Mouse (Mus musculus): ENCODE results near the gene Hacd1. TPM values are rescaled to one million over a fixed set of nuclear protein-coding genes. Genes with fewer than 3 reads are reported as not detected.
A peak's percentile ranks its signal among the peaks of the same experiment; 100 is the strongest.

Hacd1 gene
- polyA plus RNA-seq, 1 experiment from 2014 or later, result 111 TPM

- Histone ChIP-seq H3K4me2 (ENCODE audit: low read depth, low read length) (no peak overlapping the region), H3K9me3 (ENCODE audit: control insufficient read depth, low read length) (no peaks in the 10 kb centered on the region), H3K27ac (replicated peaks; ENCODE audit: low read depth, low read length) (no peak overlapping the region), H3K4me1 (ENCODE audit: control insufficient read depth, insufficient read depth, low read length) (no peaks in the 10 kb centered on the region), H3K4me3 (ENCODE audit: low read depth, low read length) (no peak overlapping the region), H3K36me3 (ENCODE audit: control insufficient read depth, insufficient read depth, low read length) (no peaks in the 10 kb centered on the region), H3K9ac (ENCODE audit: low read depth, low read length) (no peak overlapping the region), H3K27me3 (replicated peaks; ENCODE audit: control insufficient read depth, insufficient read depth, low read length) (no peaks in the 10 kb centered on the region)
- no peak for ATAC-seq (ENCODE audit: low read depth)
- no peak for DNase-seq (ENCODE audit: low spot score)
- 37% methylated on average over 9 of the region's 9 CpGs for WGBS
Measured at GRCm38 (mm10) chr2:14043577-14044170, 12.3 kb downstream of the Hacd1 start.

GRCm38 (mm10) chr2:14043011-14043410, 12.9 kb downstream of the Hacd1 start:
- H3K27ac ChIP-seq (replicated peaks; ENCODE audit: low read depth, low read length), result no peak overlapping the region
- H3K4me2 ChIP-seq (ENCODE audit: low read depth, low read length), result no peak overlapping the region
- no peak overlapping the region for H3K9ac ChIP-seq (ENCODE audit: low read depth, low read length)
- no peak for DNase-seq (ENCODE audit: low spot score)
- WGBS, result 85% methylated on average over 3 of the region's 3 CpGs
- H3K4me1 ChIP-seq (ENCODE audit: control insufficient read depth, insufficient read depth, low read length), result no peaks in the 10 kb centered on the region
- no peaks in the 10 kb centered on the region for H3K27me3 ChIP-seq (replicated peaks; ENCODE audit: control insufficient read depth, insufficient read depth, low read length)
- H3K4me3 ChIP-seq (ENCODE audit: low read depth, low read length), result no peak overlapping the region
- no peaks in the 10 kb centered on the region for H3K36me3 ChIP-seq (ENCODE audit: control insufficient read depth, insufficient read depth, low read length)
- no peaks in the 10 kb centered on the region for H3K9me3 ChIP-seq (ENCODE audit: control insufficient read depth, low read length)
- no peak for ATAC-seq (ENCODE audit: low read depth)

- WGBS, result 94% methylated on average over 2 of the region's 2 CpGs
- no peaks in the 10 kb centered on the region for H3K27me3 ChIP-seq (replicated peaks; ENCODE audit: control insufficient read depth, insufficient read depth, low read length)
- no peak overlapping the region for H3K27ac ChIP-seq (replicated peaks; ENCODE audit: low read depth, low read length)
- no peak for DNase-seq (ENCODE audit: low spot score)
- no peak overlapping the region for H3K4me3 ChIP-seq (ENCODE audit: low read depth, low read length)
- H3K4me1 ChIP-seq (ENCODE audit: control insufficient read depth, insufficient read depth, low read length), result no peaks in the 10 kb centered on the region
- no peak overlapping the region for H3K9ac ChIP-seq (ENCODE audit: low read depth, low read length)
- no peak for ATAC-seq (ENCODE audit: low read depth)
- no peak overlapping the region for H3K4me2 ChIP-seq (ENCODE audit: low read depth, low read length)
- H3K9me3 ChIP-seq (ENCODE audit: control insufficient read depth, low read length), result no peaks in the 10 kb centered on the region
- H3K36me3 ChIP-seq (ENCODE audit: control insufficient read depth, insufficient read depth, low read length), result no peaks in the 10 kb centered on the region
Measured at GRCm38 (mm10) chr2:14041249-14041648, 14.7 kb downstream of the Hacd1 start.

- ATAC-seq (ENCODE audit: low read depth), result no peak
Measured at GRCm38 (mm10) chr2:14019228-14019627, 36.7 kb downstream of the Hacd1 start.

GRCm38 (mm10) chr2:14005121-14005520, 50.8 kb downstream of the Hacd1 start:
- 93% methylated on average over 1 of the region's 1 CpGs for WGBS
- no peaks in the 10 kb centered on the region for H3K9me3 ChIP-seq (ENCODE audit: control insufficient read depth, low read length)

More at GRCm38 (mm10) chr2:14019228-14019627, 36.7 kb downstream of the Hacd1 start:
- Histone ChIP-seq H3K4me2 (ENCODE audit: low read depth, low read length) (no peak overlapping the region), H3K9me3 (ENCODE audit: control insufficient read depth, low read length) (no peaks in the 10 kb centered on the region), H3K9ac (ENCODE audit: low read depth, low read length) (no peak overlapping the region), H3K4me3 (ENCODE audit: low read depth, low read length) (no peak overlapping the region), H3K4me1 (ENCODE audit: control insufficient read depth, insufficient read depth, low read length) (no peaks in the 10 kb centered on the region), H3K27ac (replicated peaks; ENCODE audit: low read depth, low read length) (no peak overlapping the region), H3K27me3 (replicated peaks; ENCODE audit: control insufficient read depth, insufficient read depth, low read length) (no peaks in the 10 kb centered on the region), H3K36me3 (ENCODE audit: control insufficient read depth, insufficient read depth, low read length) (no peaks in the 10 kb centered on the region)
- no peak for DNase-seq (ENCODE audit: low spot score)
- 93% methylated on average over 1 of the region's 1 CpGs for WGBS

DNA sequence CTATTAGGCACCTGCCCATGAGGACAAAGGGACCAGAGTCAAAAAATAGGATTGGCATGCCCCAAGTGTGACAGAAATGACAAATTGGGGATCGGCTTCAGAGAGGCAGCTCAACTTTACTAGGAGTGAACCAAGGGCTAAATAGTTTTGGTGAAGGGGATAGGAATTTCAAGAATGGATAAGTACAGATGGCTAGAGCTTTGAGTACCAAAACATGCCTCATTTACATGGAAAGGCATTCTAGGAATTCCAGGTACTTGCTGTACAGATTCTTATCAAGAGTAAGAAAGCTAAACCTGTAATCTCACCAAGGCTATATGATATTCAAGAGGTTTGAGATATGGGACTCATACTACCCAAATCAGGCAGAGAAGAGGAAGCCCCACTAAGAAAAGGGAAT, 95.8 kb downstream of the Hacd1 start:
- Histone ChIP-seq H3K9ac (ENCODE audit: low read depth, low read length) (no peak overlapping the region), H3K4me3 (ENCODE audit: low read depth, low read length) (no peak overlapping the region), H3K4me1 (ENCODE audit: control insufficient read depth, insufficient read depth, low read length) (no peaks in the 10 kb centered on the region), H3K27ac (replicated peaks; ENCODE audit: low read depth, low read length) (no peak overlapping the region), H3K9me3 (ENCODE audit: control insufficient read depth, low read length) (no peaks in the 10 kb centered on the region), H3K36me3 (ENCODE audit: control insufficient read depth, insufficient read depth, low read length) (no peaks in the 10 kb centered on the region), H3K4me2 (ENCODE audit: low read depth, low read length) (no peak overlapping the region), H3K27me3 (replicated peaks; ENCODE audit: control insufficient read depth, insufficient read depth, low read length) (no peaks in the 10 kb centered on the region)
- WGBS, result 63% methylated on average over 1 of the region's 1 CpGs
- DNase-seq (ENCODE audit: low spot score) (no peak), ATAC-seq (ENCODE audit: low read depth) (no peak)

More at GRCm38 (mm10) chr2:14005121-14005520, 50.8 kb downstream of the Hacd1 start:
- no peak overlapping the region for H3K9ac ChIP-seq (ENCODE audit: low read depth, low read length)
- ATAC-seq (ENCODE audit: low read depth), result no peak
- H3K4me1 ChIP-seq (ENCODE audit: control insufficient read depth, insufficient read depth, low read length), result no peaks in the 10 kb centered on the region
- no peaks in the 10 kb centered on the region for H3K36me3 ChIP-seq (ENCODE audit: control insufficient read depth, insufficient read depth, low read length)
- H3K4me2 ChIP-seq (ENCODE audit: low read depth, low read length), result no peak overlapping the region
- H3K27me3 ChIP-seq (replicated peaks; ENCODE audit: control insufficient read depth, insufficient read depth, low read length), result no peaks in the 10 kb centered on the region
- DNase-seq (ENCODE audit: low spot score), result no peak
- H3K27ac ChIP-seq (replicated peaks; ENCODE audit: low read depth, low read length), result no peak overlapping the region
- H3K4me3 ChIP-seq (ENCODE audit: low read depth, low read length), result no peak overlapping the region

GRCm38 (mm10) chr2:13956463-13956862, 99.5 kb downstream of the Hacd1 start:
- 54% methylated on average over 2 of the region's 2 CpGs for WGBS

DNA sequence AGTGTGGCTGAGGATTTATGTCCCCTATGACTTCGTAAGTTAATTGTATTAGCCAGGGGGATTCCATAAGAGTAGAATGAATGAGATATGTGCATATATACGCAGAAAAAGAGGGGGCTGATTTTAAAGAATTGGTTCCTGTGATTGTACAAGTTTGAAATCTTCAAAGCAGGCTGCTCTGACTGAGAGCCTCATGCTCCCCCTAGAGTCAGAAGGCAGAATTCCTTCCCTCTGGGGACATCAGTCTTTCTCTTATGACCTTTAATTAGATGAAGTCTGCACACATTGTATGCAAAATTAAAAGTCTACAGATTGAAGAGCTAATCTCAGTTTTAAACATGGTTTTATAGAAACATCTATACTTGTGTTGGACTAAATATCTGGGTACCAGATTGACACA, 117.8 kb downstream of the Hacd1 start:
- no peak overlapping the region for H3K4me2 ChIP-seq (ENCODE audit: low read depth, low read length)
- DNase-seq (ENCODE audit: low spot score) (peak; percentile 14), ATAC-seq (ENCODE audit: low read depth) (no peak)
- WGBS, result 69% methylated on average over 2 of the region's 2 CpGs
- H3K4me1 ChIP-seq (ENCODE audit: control insufficient read depth, insufficient read depth, low read length), result no peaks in the 10 kb centered on the region
- H3K9me3 ChIP-seq (ENCODE audit: control insufficient read depth, low read length), result no peaks in the 10 kb centered on the region
- no peaks in the 10 kb centered on the region for H3K27me3 ChIP-seq (replicated peaks; ENCODE audit: control insufficient read depth, insufficient read depth, low read length)
- no peak overlapping the region for H3K4me3 ChIP-seq (ENCODE audit: low read depth, low read length)
- no peak overlapping the region for H3K9ac ChIP-seq (ENCODE audit: low read depth, low read length)
- no peaks in the 10 kb centered on the region for H3K36me3 ChIP-seq (ENCODE audit: control insufficient read depth, insufficient read depth, low read length)
- no peak overlapping the region for H3K27ac ChIP-seq (replicated peaks; ENCODE audit: low read depth, low read length)

More at GRCm38 (mm10) chr2:13956463-13956862, 99.5 kb downstream of the Hacd1 start:
- DNase-seq (ENCODE audit: low spot score) (no peak), ATAC-seq (ENCODE audit: low read depth) (no peak)
- Histone ChIP-seq H3K27ac (replicated peaks; ENCODE audit: low read depth, low read length) (no peak overlapping the region), H3K4me2 (ENCODE audit: low read depth, low read length) (no peak overlapping the region), H3K27me3 (replicated peaks; ENCODE audit: control insufficient read depth, insufficient read depth, low read length) (no peaks in the 10 kb centered on the region), H3K9ac (ENCODE audit: low read depth, low read length) (no peak overlapping the region), H3K9me3 (ENCODE audit: control insufficient read depth, low read length) (no peaks in the 10 kb centered on the region), H3K4me3 (ENCODE audit: low read depth, low read length) (no peak overlapping the region), H3K36me3 (ENCODE audit: control insufficient read depth, insufficient read depth, low read length) (no peaks in the 10 kb centered on the region), H3K4me1 (ENCODE audit: control insufficient read depth, insufficient read depth, low read length) (no peaks in the 10 kb centered on the region)

DNA sequence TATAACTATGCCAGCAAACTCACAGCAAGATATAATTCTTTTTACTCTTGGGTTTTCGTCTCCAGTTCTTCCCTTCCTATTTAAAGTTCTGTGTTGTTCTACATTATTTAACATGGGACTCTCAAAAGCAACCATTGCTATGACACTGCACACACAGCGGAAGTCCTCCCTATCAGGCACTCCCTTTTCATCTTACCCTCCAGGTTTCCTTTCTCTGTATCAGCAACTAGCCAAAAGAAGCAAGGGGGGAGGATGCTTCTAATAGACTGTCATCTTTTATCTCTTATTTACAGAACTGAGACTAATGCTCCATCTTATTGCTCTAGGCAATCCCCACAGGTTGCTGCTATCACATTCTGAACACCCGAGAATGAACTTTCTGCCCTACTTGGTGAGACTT, 120.6 kb downstream of the Hacd1 start:
- H3K27me3 ChIP-seq (replicated peaks; ENCODE audit: control insufficient read depth, insufficient read depth, low read length), result no peaks in the 10 kb centered on the region
- no peak overlapping the region for H3K4me2 ChIP-seq (ENCODE audit: low read depth, low read length)
- no peak overlapping the region for H3K4me3 ChIP-seq (ENCODE audit: low read depth, low read length)
- H3K36me3 ChIP-seq (ENCODE audit: control insufficient read depth, insufficient read depth, low read length), result no peaks in the 10 kb centered on the region
- ATAC-seq (ENCODE audit: low read depth) (no peak), DNase-seq (ENCODE audit: low spot score) (no peak)
- H3K27ac ChIP-seq (replicated peaks; ENCODE audit: low read depth, low read length), result no peak overlapping the region
- H3K9ac ChIP-seq (ENCODE audit: low read depth, low read length), result no peak overlapping the region
- no peaks in the 10 kb centered on the region for H3K9me3 ChIP-seq (ENCODE audit: control insufficient read depth, low read length)
- WGBS, result 75% methylated on average over 3 of the region's 3 CpGs
- no peaks in the 10 kb centered on the region for H3K4me1 ChIP-seq (ENCODE audit: control insufficient read depth, insufficient read depth, low read length)
